Mouse (Mus musculus) limb, embryonic 14.5 days (tissue): ENCODE results near the gene Rbfox3. TPM values are rescaled to one million over a fixed set of nuclear protein-coding genes. Genes with fewer than 3 reads are reported as not detected.

Experiments
- ATAC-seq: fragments of 200-750 bp; cut with Nextera tagmentation; 2 replicates; pipeline ENCODE4 v1.8.0; 2017; ENCODE audit warnings: low read depth, moderate number of reproducible peaks, moderate TSS enrichment; ENCODE audit not compliant: low FRiP score
- DNase-seq: peaks from one replicate; pipeline ENCODE4 v3.0.0-alpha.2; 2015; ENCODE audit warnings: low spot score
- H3K27ac ChIP-seq: fragments of 300-500 bp; sonication (generic); replicated peaks from 2 replicates; pipeline ENCODE4 v1.5.1; 2014; ENCODE audit warnings: low read depth, mild to moderate bottlenecking, low read length, moderate library complexity, mixed read lengths
- H3K27me3 ChIP-seq: fragments of 300-500 bp; sonication (generic); 2 replicates; pipeline ENCODE4 v1.6.1; 2014; ENCODE audit warnings: low read length, mixed read lengths; ENCODE audit not compliant: control insufficient read depth, insufficient read depth
- H3K36me3 ChIP-seq: fragments of 300-500 bp; sonication (generic); 2 replicates; pipeline ENCODE4 v1.6.1; 2014; ENCODE audit warnings: mild to moderate bottlenecking, low read length, moderate library complexity, mixed read lengths; ENCODE audit not compliant: control insufficient read depth, insufficient read depth
- H3K4me1 ChIP-seq: fragments of 300-500 bp; sonication (generic); 2 replicates; pipeline ENCODE4 v1.6.1; 2014; ENCODE audit warnings: antibody characterized with exemption, low read length, mixed read lengths; ENCODE audit not compliant: control insufficient read depth, insufficient read depth
- H3K4me2 ChIP-seq: fragments of 300-500 bp; sonication (generic); replicated peaks from 2 replicates; pipeline ENCODE4 v1.6.1; 2014; ENCODE audit warnings: low read depth, mild to moderate bottlenecking, low read length, moderate library complexity; ENCODE audit not compliant: severe bottlenecking
- H3K4me3 ChIP-seq: fragments of 300-500 bp; sonication (generic); replicated peaks from 2 replicates; pipeline ENCODE4 v1.5.1; 2014; ENCODE audit warnings: low read length
- H3K9ac ChIP-seq: fragments of 300-500 bp; sonication (generic); 2 replicates; pipeline ENCODE4 v1.6.1; 2014; ENCODE audit warnings: mild to moderate bottlenecking, low read depth, low read length, moderate library complexity; ENCODE audit not compliant: severe bottlenecking
- H3K9me3 ChIP-seq: fragments of 300-500 bp; sonication (generic); 2 replicates; pipeline ENCODE4 v1.6.1; 2016; ENCODE audit warnings: low read length; ENCODE audit not compliant: control insufficient read depth
- POLR2A ChIP-seq: fragments of 200-500 bp; IDR thresholded peaks from 2 replicates; pipeline ENCODE4 v1.8.0; 2012; ENCODE audit warnings: inconsistent platforms, mild to moderate bottlenecking, moderate library complexity, borderline replicate concordance; ENCODE audit not compliant: insufficient read depth, insufficient read length; ENCODE audit errors: extremely low read depth
- WGBS: fragments of 180-500 bp; shearing (Covaris S2); extraction: QIAGEN DNeasy Blood & Tissue Kit; methylation state at CpG from one replicate; pipeline ENCODE4 v1.1.7; 2014; 5-methylcytosine and 5-hydroxymethylcytosine counted together
- polyA plus RNA-seq, 2 experiments: library from polyadenylated mRNA; depleted of rRNA in 1 of 2; stranded (reverse) in 1 of 2; unstranded in 1 of 2; fragments of >200 nt; fragmentation: Nextera tagmentation in 1 of 2; extraction: Ambion mirVana in 1 of 2; gene quantifications; 2 replicates each; pipeline versions ENCODE4 v1.2.1 to v1.2.3; 2012 to 2014

Gene Rbfox3
- polyA plus RNA-seq, 2 experiments = 0.43 to 0.44 TPM

DNA sequence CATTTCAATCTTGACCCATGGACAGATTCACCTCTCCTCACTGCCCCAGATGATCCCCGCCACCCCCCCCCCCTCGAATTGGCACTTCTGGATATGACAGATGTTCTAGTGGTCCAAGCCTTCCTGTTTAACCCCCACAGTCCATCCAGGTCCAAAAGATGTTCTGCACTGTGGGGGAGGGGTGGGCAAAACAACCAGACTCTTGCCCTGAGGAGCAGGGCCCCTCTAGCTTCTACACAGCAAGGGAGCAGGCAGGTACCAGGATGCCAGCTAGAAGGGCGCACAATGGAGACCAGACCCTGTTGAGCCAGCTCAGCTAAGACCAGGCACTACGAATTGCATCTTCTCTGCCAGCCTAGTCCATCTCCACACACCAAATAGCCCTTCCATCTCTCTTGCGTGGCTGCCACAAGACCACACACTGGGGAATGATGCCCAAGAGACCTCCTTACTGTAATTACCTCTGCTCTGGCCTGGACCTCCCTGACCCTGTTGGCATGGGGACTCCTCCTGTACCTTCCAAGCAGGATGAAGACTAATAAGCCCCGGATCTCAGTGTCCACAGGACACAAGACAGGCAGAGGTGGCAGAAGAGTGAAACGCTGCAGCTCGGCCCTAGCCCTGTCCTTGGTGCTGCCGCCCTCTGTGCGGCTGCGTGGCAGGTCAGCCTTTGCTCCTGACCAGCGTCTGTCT is 5.1 kb downstream of the Rbfox3 start:
- H3K4me1 ChIP-seq = peaks cover 23% of the 10 kb centered on the region
- no peak overlapping the region for H3K27ac ChIP-seq
- DNase-seq (no peak), ATAC-seq (no peak)
- H3K9ac ChIP-seq = no peak overlapping the region
- H3K36me3 ChIP-seq = no peaks in the 10 kb centered on the region
- H3K9me3 ChIP-seq = no peaks in the 10 kb centered on the region
- no peak overlapping the region for H3K4me3 ChIP-seq
- WGBS = 26% methylated on average over 12 of the region's 12 CpGs
- TF ChIP-seq POLR2A = no peak
- peaks cover 41% of the 10 kb centered on the region for H3K27me3 ChIP-seq
- H3K4me2 ChIP-seq = no peak overlapping the region

DNA sequence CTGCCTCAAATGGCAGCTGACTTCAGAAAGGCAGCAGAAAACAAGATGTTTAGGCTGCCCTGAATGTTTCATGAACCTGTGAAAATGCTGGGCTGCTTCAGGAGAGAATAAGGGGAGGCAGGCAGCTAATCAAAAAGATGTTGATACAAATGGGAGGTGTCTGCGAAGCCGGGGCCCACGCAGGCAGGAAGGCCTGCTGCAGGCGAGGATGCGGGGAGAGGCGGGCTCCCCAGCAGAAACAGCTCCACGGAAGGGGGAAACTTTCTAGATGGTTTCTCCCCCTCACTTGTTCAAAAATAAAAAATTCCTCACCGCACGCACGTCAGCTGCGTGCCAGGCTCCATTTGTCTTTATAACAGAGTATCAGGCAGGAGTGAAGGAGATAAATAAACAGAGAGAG is 5.7 kb downstream of the Rbfox3 start:
- H3K36me3 ChIP-seq = no peaks in the 10 kb centered on the region
- WGBS = 55% methylated on average over 11 of the region's 11 CpGs
- no peaks in the 10 kb centered on the region for H3K9me3 ChIP-seq
- DNase-seq = no peak
- no peak for ATAC-seq
- no peak overlapping the region for H3K27ac ChIP-seq
- H3K4me2 ChIP-seq = no peak overlapping the region
- no peak overlapping the region for H3K9ac ChIP-seq
- peaks cover 41% of the 10 kb centered on the region for H3K27me3 ChIP-seq
- H3K4me3 ChIP-seq = no peak overlapping the region
- H3K4me1 ChIP-seq = peaks cover 23% of the 10 kb centered on the region
- no peak for TF ChIP-seq POLR2A

DNA sequence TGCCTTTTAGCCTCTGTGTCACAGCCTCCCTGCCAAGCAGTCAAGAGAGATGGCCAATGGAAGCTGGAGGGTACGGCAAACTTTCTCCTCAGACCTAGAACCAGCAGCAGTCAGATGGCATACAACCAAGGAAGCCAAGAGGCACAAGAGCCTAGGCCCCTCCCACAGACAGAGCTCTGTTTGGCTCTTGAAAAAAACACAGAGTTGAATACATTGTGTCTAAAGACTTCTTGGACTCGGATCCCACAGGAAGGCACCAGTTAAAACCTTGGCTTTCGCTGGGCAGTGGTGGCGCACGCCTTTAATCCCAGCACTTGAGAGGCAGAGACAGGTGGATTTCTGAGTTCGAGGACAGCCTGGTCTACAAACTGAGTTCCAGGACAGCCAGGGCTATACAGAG is 7.1 kb downstream of the Rbfox3 start:
- H3K4me2 ChIP-seq = no peak overlapping the region
- 89% methylated on average over 6 of the region's 6 CpGs for WGBS
- H3K36me3 ChIP-seq = no peaks in the 10 kb centered on the region
- peaks cover 19% of the 10 kb centered on the region for H3K4me1 ChIP-seq
- H3K27me3 ChIP-seq = peaks cover 32% of the 10 kb centered on the region
- no peak overlapping the region for H3K27ac ChIP-seq
- DNase-seq = no peak
- H3K9me3 ChIP-seq = no peaks in the 10 kb centered on the region
- no peak overlapping the region for H3K9ac ChIP-seq
- no peak overlapping the region for H3K4me3 ChIP-seq
- TF ChIP-seq POLR2A = no peak
- no peak for ATAC-seq

DNA sequence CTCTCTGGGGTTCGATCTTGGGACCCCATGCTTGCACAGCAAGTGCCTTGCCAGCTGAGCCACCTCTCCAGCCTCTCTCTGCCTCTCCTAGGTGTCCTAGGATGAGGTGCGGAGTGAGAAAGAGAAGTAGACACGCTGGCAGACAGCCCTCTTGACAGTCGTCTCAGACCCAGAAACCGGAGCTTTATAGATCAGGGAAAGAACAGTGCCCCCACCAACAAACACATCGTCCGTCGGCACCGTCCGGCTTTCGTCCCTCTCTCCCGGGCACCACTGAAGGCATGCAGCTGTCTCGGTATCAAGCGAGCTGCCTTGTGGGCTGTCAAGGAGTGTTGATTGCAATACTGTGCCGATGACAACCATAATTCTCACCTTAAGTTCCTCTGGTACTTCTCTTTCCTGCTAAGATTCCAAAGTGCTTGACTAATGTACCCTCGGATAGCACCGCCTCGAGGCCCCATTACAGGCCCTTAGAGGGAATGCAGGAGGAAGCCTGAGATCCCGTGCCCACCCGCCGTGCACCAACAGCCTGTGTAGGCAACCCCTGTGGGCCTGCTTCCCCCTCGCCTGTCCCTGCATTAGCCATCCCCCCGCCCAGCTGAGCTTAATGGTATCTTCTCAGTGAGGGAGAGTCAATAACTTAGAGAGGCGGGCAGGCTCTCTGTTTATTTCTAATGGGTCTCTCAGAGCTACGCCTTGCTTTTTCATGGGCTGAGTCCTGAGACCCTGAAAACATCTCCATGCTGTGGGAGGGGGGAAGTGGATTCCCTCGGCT is 11.4 kb downstream of the Rbfox3 start:
- Histone ChIP-seq H3K4me3 (no peak overlapping the region), H3K36me3 (no peaks in the 10 kb centered on the region), H3K9me3 (no peaks in the 10 kb centered on the region), H3K27me3 (no peaks in the 10 kb centered on the region), H3K27ac (no peak overlapping the region), H3K4me2 (no peak overlapping the region), H3K9ac (no peak overlapping the region), H3K4me1 (no peaks in the 10 kb centered on the region)
- no peak for TF ChIP-seq POLR2A
- ATAC-seq (no peak), DNase-seq (no peak)
- WGBS = 44% methylated on average over 26 of the region's 26 CpGs

DNA sequence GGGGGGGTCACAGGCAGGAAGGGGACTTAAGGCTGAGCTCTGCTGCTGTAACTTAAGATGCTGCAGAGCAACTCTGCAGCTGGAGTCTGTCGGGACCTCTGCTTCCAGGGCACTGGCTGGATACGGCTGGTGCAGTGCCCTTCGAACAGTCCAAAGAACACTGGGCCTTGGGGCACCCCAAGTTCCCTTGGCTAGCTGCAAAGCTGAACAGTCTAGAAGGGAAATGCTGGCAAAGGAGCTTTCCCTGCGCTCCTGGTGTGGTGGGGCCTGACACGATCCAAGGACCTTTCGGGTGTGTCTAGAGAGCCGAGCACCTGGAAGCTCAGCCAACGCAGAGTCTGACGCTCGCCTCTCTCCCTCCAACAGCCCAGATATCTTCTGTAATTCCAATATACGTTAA is 12.8 kb downstream of the Rbfox3 start:
- no peaks in the 10 kb centered on the region for H3K9me3 ChIP-seq
- DNase-seq = no peak
- H3K27ac ChIP-seq = no peak overlapping the region
- no peaks in the 10 kb centered on the region for H3K4me1 ChIP-seq
- H3K36me3 ChIP-seq = no peaks in the 10 kb centered on the region
- TF ChIP-seq POLR2A = no peak
- H3K9ac ChIP-seq = no peak overlapping the region
- H3K27me3 ChIP-seq = no peaks in the 10 kb centered on the region
- 47% methylated on average over 11 of the region's 11 CpGs for WGBS
- H3K4me2 ChIP-seq = no peak overlapping the region
- no peak for ATAC-seq
- no peak overlapping the region for H3K4me3 ChIP-seq
